ENCODE assay signal across 7 mouse cellular contexts in genomic region chr11:67024867-67025477, GRCm38 (mm10). TPM values are rescaled to one million over a fixed set of nuclear protein-coding genes. Genes with fewer than 3 reads are reported as not detected.
DNase-seq lines count a peak whose midpoint lies in the region; ATAC-seq lines count a peak whose summit lies in the region.

TSS of gene Tmem220 (plus strand) at chr11:67025154.

- peak within 1 kb of the TSS; percentile 48 for H3K4me2 ChIP-seq in embryonic facial prominence, embryonic 11.5 days (ENCODE audit: low read depth, low read length)
- H3K4me2 ChIP-seq in midbrain, embryonic 13.5 days (replicated peaks): peak within 1 kb of the TSS; percentile 57

- peak within 1 kb of the TSS; percentile 45 for H3K9ac ChIP-seq in embryonic facial prominence, embryonic 11.5 days (replicated peaks; ENCODE audit: low read length)
- H3K9ac ChIP-seq in midbrain, embryonic 13.5 days (replicated peaks): peak within 1 kb of the TSS; percentile 48; the same call in 1 of the 2 replicates

- H3K36me3 ChIP-seq in embryonic facial prominence, embryonic 11.5 days (replicated peaks; ENCODE audit: control insufficient read depth, insufficient read depth, low read depth, low read length): no peaks in the 10 kb centered on the region
- no peaks in the 10 kb centered on the region for H3K36me3 ChIP-seq in limb, embryonic 10.5 days
- no peaks in the 10 kb centered on the region for H3K36me3 ChIP-seq in midbrain, embryonic 13.5 days

- 3% methylated on average over 33 of the region's 35 CpGs for WGBS in embryonic facial prominence, embryonic 11.5 days
- 2% methylated on average over 35 of the region's 35 CpGs for WGBS in limb, embryonic 10.5 days
- 2% methylated on average over 35 of the region's 35 CpGs for WGBS in midbrain, embryonic 13.5 days

- H3K27me3 ChIP-seq in embryonic facial prominence, embryonic 11.5 days (ENCODE audit: control insufficient read depth, insufficient read depth, low read length): no peaks in the 10 kb centered on the region
- peaks cover 14% of the 10 kb centered on the region for H3K27me3 ChIP-seq in limb, embryonic 10.5 days (ENCODE audit: low read depth, poor library complexity, severe bottlenecking)
- H3K27me3 ChIP-seq in midbrain, embryonic 13.5 days: peaks cover 12% of the 10 kb centered on the region; the same call in 1 of the 2 replicates

- no peak within 1 kb of the TSS for H3K27ac ChIP-seq in embryonic facial prominence, embryonic 11.5 days (replicated peaks; ENCODE audit: low read depth, low read length)
- peak within 1 kb of the TSS; percentile 88 for H3K27ac ChIP-seq in limb, embryonic 10.5 days
- no peak within 1 kb of the TSS for H3K27ac ChIP-seq in midbrain, embryonic 13.5 days

- no peaks in the 10 kb centered on the region for H3K9me3 ChIP-seq in embryonic facial prominence, embryonic 11.5 days (replicated peaks; ENCODE audit: control insufficient read depth, low read length)
- H3K9me3 ChIP-seq in limb, embryonic 10.5 days (replicated peaks): no peaks in the 10 kb centered on the region
- no peaks in the 10 kb centered on the region for H3K9me3 ChIP-seq in midbrain, embryonic 13.5 days

- peak; percentile 99 for DNase-seq in adrenal gland, postnatal 14 days
- peak; percentile 96 for DNase-seq in embryonic facial prominence, embryonic 11.5 days (ENCODE audit: low spot score)
- DNase-seq in kidney, adult 11 months: peak; percentile 85
- peak; percentile 95 for DNase-seq in limb, embryonic 10.5 days (ENCODE audit: low spot score)
- DNase-seq in spleen, adult 12 weeks (ENCODE audit: low spot score): peak; percentile 81

- peak within 1 kb of the TSS; percentile 28 for H3K4me3 ChIP-seq in embryonic facial prominence, embryonic 11.5 days (ENCODE audit: low read depth, low read length)
- peak within 1 kb of the TSS; percentile 56 for H3K4me3 ChIP-seq in limb, embryonic 10.5 days
- H3K4me3 ChIP-seq in midbrain, embryonic 13.5 days (replicated peaks): peak within 1 kb of the TSS; percentile 43

- H3K4me1 ChIP-seq in embryonic facial prominence, embryonic 11.5 days (ENCODE audit: control insufficient read depth, insufficient read depth, low read length): no peaks in the 10 kb centered on the region
- peaks cover 15% of the 10 kb centered on the region for H3K4me1 ChIP-seq in limb, embryonic 10.5 days
- H3K4me1 ChIP-seq in midbrain, embryonic 13.5 days (replicated peaks): peaks cover 20% of the 10 kb centered on the region

- ATAC-seq in embryonic facial prominence, embryonic 11.5 days (replicated peaks; ENCODE audit: insufficient number of reproducible peaks, low FRiP score, low TSS enrichment, low read depth): peak; percentile 94
- ATAC-seq in granulocyte monocyte progenitor cell, adult 5-6 weeks (replicated peaks; ENCODE audit: poor library complexity, severe bottlenecking): peak; percentile 98
- ATAC-seq in midbrain, embryonic 13.5 days: peak; percentile 95

RNA-seq across cellular contexts. Expression of gene Tmem220, which starts in this region (rescaled TPM):
- 5.6 and 6.0 TPM in 2 replicates for total RNA-seq in adrenal gland, postnatal 14 days (2021)
- 0.82 and 0.98 TPM in 2 replicates for polyA plus RNA-seq in embryonic facial prominence, embryonic 11.5 days (2014; fragmentation: Nextera tagmentation; extraction: Ambion mirVana)
- 1.5 and 2.1 TPM in 2 replicates for total RNA-seq in granulocyte monocyte progenitor cell, adult 5-6 weeks (2014; fragmentation: Nextera tagmentation)
- 1.9 and 2.4 TPM in 2 replicates for total RNA-seq in granulocyte monocyte progenitor cell, adult 5-6 weeks (2017)
- 1.1 and 2.0 TPM in 2 replicates for polyA plus RNA-seq in limb, embryonic 10.5 days (2016; fragmentation: Nextera tagmentation; extraction: Ambion mirVana)
- polyA plus RNA-seq in midbrain, embryonic 13.5 days (2015; fragmentation: Nextera tagmentation; extraction: Ambion mirVana): 0.89 and 0.93 TPM in 2 replicates

Comparison
In these comparisons a context has a peak if more than half of its experiments do, and no peak if none do; other contexts are left out.
1. Peak in DNase-seq, ATAC-seq, H3K4me3 ChIP-seq, H3K9ac ChIP-seq and H3K4me2 ChIP-seq in embryonic facial prominence, embryonic 11.5 days; RNA of the gene not detected or under 1 TPM.
2. Peak in ATAC-seq, H3K4me3 ChIP-seq, H3K9ac ChIP-seq and H3K4me2 ChIP-seq in midbrain, embryonic 13.5 days; RNA of the gene not detected or under 1 TPM.